Mouse (Mus musculus) lung, postnatal 4 days (tissue): ENCODE data around the gene Map2k5.

Experiments used
- DNase-seq, 2 experiments: peaks; one replicate each; pipeline ENCODE4 v3.0.0; 2021

The Map2k5 gene

GRCm38 (mm10) chr9:63182306-63182960 lies 195.3 kb downstream of the Map2k5 start:
- DNase-seq = no peak

GRCm38 (mm10) chr9:63181337-63182178 lies 196.1 kb downstream of the Map2k5 start:
- DNase-seq = no peak

- DNase-seq = no peak
These were observed 199.4 kb downstream of the Map2k5 start for GRCm38 (mm10) chr9:63178296-63178695.

- DNase-seq = no peak
These were observed 203.5 kb downstream of the Map2k5 start for GRCm38 (mm10) chr9:63174001-63174721.

GRCm38 (mm10) chr9:63171951-63172350 lies 205.8 kb downstream of the Map2k5 start:
- no peak for DNase-seq

GRCm38 (mm10) chr9:63169127-63169526 lies 208.6 kb downstream of the Map2k5 start:
- no peak for DNase-seq

GRCm38 (mm10) chr9:63165070-63165469 lies 212.6 kb downstream of the Map2k5 start:
- DNase-seq = no peak

GRCm38 (mm10) chr9:63163756-63164155 lies 213.9 kb downstream of the Map2k5 start:
- DNase-seq = no peak

GRCm38 (mm10) chr9:63151949-63152348 lies 225.8 kb downstream of the Map2k5 start:
- no peak for DNase-seq

- peak; percentile 82 to 86 for DNase-seq
These were observed 226.4 kb downstream of the Map2k5 start for GRCm38 (mm10) chr9:63151072-63151870.

GRCm38 (mm10) chr9:63150086-63150800 lies 227.5 kb downstream of the Map2k5 start:
- DNase-seq = no peak

- no peak for DNase-seq
These were observed 228.3 kb downstream of the Map2k5 start for GRCm38 (mm10) chr9:63149372-63149766.

- DNase-seq = no peak
These were observed 229.0 kb downstream of the Map2k5 start, which contains the start of gene Skor1 for GRCm38 (mm10) chr9:63148410-63149371. Skor1 (minus strand) TSS chr9:63148961.

- no peak for DNase-seq
These were observed 229.8 kb downstream of the Map2k5 start for GRCm38 (mm10) chr9:63147786-63148409.

- no peak for DNase-seq
These were observed 230.4 kb downstream of the Map2k5 start for GRCm38 (mm10) chr9:63147296-63147695.

GRCm38 (mm10) chr9:63146856-63147274 lies 230.8 kb downstream of the Map2k5 start:
- DNase-seq = no peak

GRCm38 (mm10) chr9:63146126-63146855 lies 231.4 kb downstream of the Map2k5 start:
- DNase-seq = no peak

- no peak for DNase-seq
These were observed 232.2 kb downstream of the Map2k5 start for GRCm38 (mm10) chr9:63145249-63146125.
